Mouse (Mus musculus) G1E-ER4 (cell line): ENCODE results near the gene Ppp1r3e. TPM values are rescaled to one million over a fixed set of nuclear protein-coding genes. Genes with fewer than 3 reads are reported as not detected.

Experiments
- GATA1 ChIP-seq: IDR thresholded peaks from one replicate; pipeline ENCODE4 v1.8.0; 2012; ENCODE audit warnings: low read length, inconsistent platforms
- polyA plus RNA-seq: library from polyadenylated mRNA; stranded (reverse); fragments of >175 nt; gene quantifications from 2 replicates; pipeline ENCODE4 v1.2.3, GENCODE M21; 2012

Ppp1r3e gene
- polyA plus RNA-seq, 1 experiment = 2.3 TPM

DNA sequence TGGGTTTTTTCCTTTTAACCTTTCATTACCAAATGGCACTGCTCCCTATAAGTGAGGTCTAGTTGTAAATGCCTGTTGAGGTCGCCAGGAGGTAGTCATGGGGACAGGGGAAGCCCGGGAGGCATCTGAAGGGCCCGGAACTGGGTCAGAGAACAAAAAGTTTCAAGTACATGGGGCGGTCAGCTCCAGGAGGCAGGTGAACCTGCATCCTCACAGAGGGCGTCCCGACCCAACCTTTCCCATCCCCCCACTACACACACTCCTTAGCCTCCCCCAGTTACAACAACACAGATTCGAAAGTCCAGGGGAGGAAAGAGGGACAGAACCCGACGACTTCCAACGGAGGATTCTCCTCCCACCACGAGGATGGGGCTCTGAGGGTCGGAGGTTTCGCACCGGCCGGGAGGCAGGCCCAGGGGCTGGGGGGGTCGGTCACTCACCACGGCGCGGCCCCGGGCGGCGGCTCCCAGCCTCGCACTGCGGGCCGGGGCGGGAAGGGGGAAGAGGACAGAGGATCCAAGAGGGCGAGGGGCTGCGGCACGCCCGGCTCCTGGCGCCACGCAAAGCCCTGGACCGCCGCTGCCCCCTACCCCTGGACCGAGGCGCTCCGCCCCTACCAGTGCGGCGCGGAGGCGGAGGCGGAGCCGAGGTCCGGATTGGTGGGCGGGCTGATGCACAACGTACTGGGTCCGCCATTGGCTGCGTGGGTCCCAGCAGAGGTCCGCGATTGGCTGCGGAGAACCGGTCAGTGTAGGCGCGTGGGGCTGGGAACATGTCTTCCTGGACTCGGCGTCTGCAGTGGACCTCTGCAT is 13.6 kb downstream of the Ppp1r3e start:
- no peak for TF ChIP-seq GATA1

DNA sequence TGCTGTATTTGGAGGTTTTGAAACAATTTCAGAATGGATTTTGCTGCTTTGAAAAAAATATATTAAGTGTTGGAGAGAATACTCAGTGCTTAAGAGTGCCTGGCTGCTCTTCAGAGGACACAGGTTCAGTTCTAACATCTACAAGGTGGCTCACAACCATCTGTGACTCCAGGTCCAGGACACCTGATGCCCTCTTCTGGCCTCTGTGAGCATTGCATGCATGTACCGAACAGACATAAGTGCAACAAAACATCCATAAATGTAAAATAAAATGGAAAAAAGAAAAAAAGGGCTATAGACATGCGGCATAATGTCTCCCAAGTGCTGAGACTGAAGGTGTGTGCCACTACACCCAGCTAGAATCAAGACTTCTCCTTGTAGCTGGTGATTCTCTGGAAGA is 16.8 kb downstream of the Ppp1r3e start:
- TF ChIP-seq GATA1 = no peak

DNA sequence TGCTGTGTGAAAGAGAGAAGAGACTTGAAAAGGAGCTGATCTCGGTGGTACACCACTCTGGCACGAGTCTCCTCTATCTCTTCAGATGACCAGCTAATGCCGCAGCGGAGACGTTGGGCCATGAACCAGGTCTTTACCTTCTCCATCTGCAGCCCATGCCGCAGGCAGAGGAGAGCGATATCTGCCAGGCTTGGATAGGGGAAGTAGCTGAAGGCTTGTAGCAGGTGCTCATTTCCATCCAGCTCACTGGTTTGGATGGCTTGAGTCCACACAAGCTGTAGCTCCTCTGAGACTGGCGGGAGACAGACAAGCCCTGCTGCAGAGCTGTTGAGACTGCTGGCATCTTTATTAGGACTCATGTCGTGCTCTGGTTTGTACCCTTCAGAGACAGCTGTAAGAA is 19.5 kb downstream of the Ppp1r3e start:
- TF ChIP-seq GATA1 = no peak

DNA sequence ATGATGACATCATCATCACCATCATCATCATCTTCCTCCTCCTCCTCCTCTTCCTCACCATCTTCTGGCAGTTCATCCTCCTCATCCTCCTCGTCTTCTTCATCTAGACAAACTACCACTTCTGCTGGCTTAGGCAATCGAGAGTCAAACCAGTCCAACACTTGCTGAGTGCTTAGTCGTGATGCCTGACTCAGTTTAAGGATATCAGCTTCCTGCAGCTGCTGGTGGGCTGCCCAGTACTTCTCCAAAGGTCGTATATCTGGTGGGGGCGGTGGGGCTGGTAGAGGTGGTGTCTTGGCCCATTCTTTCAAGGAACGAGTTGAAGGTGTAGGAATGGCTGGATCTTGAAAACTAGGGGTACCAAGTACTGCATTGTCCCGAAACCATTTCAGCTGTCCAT is 20.6 kb downstream of the Ppp1r3e start:
- TF ChIP-seq GATA1 = no peak

DNA sequence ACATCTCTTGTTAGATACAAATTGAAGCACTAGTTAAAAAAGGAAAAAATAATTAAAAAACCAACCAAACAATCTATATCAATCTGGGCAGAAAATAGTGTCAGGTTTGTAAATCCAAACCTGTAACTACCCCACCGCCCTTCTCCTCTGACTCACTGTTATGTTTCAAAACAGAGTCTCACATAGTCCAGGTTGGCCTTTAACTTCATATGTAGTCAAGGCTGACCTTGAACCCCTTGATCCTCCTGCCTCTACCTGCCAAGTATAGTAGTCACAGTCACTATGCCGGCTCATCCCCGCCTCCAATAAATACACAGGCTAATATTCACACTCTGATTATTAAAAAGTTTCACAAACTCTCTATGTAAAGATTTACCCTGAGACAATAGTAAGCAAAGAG is 21.6 kb downstream of the Ppp1r3e start:
- no peak for TF ChIP-seq GATA1

DNA sequence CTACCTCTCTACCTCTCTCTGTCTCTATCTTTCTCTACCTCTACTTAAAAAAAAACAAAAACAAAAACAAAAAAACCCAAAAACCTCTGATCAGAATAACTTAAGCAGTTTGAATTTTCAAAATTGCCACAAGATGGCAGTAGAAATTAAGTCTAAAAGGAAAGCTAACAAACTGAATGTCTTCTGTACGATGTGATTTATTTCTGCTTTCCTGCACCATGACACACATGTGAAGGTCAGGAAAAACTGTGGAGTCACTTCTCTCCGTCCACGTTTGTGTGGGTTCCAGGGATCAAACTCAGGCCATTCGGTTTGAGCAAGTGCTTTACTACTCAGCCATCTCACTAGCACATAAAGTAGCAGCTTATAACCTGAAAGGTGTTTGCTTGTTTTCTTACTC is 33.9 kb downstream of the Ppp1r3e start:
- TF ChIP-seq GATA1 = no peak

DNA sequence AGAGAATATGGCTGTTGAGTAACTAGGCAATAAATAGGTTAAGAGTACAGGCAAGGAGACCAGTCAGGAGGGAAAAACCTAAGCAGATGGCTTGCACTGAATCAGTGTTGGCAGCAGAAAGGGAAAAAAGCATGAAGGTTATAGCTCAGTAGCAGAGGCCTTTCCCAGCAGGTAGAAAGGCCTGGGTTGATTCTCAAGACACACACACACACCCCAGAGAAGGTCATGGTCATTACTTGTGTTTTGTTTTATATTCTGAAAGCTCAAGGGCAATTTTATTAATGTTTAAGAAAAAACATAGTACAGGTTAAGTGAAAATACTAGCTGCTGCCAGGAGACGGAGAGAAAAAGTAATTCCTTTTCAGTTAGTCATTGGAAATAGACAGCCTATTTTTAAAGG is 53.6 kb downstream of the Ppp1r3e start:
- TF ChIP-seq GATA1 = no peak

Other genes with a start within 250 kb of the Ppp1r3e start
- not detected in 2 replicates for gene Gm17606, start 236.6 kb downstream of the Ppp1r3e start, polyA plus RNA-seq
- 2.3 and 2.8 TPM in 2 replicates for gene Cdh24, start 236.2 kb downstream of the Ppp1r3e start, polyA plus RNA-seq
- gene 1700123O20Rik, start 191.3 kb downstream of the Ppp1r3e start, polyA plus RNA-seq = 6.6 and 9.8 TPM in 2 replicates
- gene Acin1, start 190.6 kb downstream of the Ppp1r3e start, polyA plus RNA-seq = 516 and 685 TPM in 2 replicates
- not detected in 2 replicates for gene Gm29776, start 178.7 kb downstream of the Ppp1r3e start, polyA plus RNA-seq
- gene Cebpe, start 165.4 kb downstream of the Ppp1r3e start, polyA plus RNA-seq = not detected in 2 replicates
- 79.2 and 81.1 TPM in 2 replicates for gene Slc7a8, start 95.6 kb downstream of the Ppp1r3e start, polyA plus RNA-seq
- gene Rnf212b, start 63.4 kb downstream of the Ppp1r3e start, polyA plus RNA-seq = not detected in 2 replicates
- 1.5 and 1.6 TPM in 2 replicates for gene Homez, start 6.6 kb downstream of the Ppp1r3e start, polyA plus RNA-seq
- gene Bcl2l2, start 5.8 kb upstream of the Ppp1r3e start, polyA plus RNA-seq = 41.2 and 42.5 TPM in 2 replicates
- gene Gm20521, start 5.9 kb upstream of the Ppp1r3e start, polyA plus RNA-seq = 5.5 and 10.3 TPM in 2 replicates
- gene Pabpn1, start 14.9 kb upstream of the Ppp1r3e start, polyA plus RNA-seq = 412 and 528 TPM in 2 replicates
- not detected in 2 replicates for gene Slc22a17, start 35.6 kb upstream of the Ppp1r3e start, polyA plus RNA-seq
- gene Efs, start 48.6 kb upstream of the Ppp1r3e start, polyA plus RNA-seq = 0.04 TPM in 1 of 2 replicates, not detected in the other
- gene Il25, start 55.1 kb upstream of the Ppp1r3e start, polyA plus RNA-seq = not detected in 2 replicates
- not detected in 2 replicates for gene Cmtm5, start 58.7 kb upstream of the Ppp1r3e start, polyA plus RNA-seq
- gene Myh6, start 89.4 kb upstream of the Ppp1r3e start, polyA plus RNA-seq = 0.01 TPM in 1 of 2 replicates, not detected in the other
- gene Gm17428, start 99.4 kb upstream of the Ppp1r3e start, polyA plus RNA-seq = not detected in 2 replicates
- gene Myh7, start 117.1 kb upstream of the Ppp1r3e start, polyA plus RNA-seq = 0.04 and 0.05 TPM in 2 replicates
- 39.2 and 43.5 TPM in 2 replicates for gene Ngdn, start 137.9 kb upstream of the Ppp1r3e start, polyA plus RNA-seq
- 1.9 and 2.3 TPM in 2 replicates for gene Zfhx2, start 214.8 kb upstream of the Ppp1r3e start, polyA plus RNA-seq
- 4.0 and 4.4 TPM in 2 replicates for gene Thtpa, start 217.2 kb upstream of the Ppp1r3e start, polyA plus RNA-seq
- gene Ap1g2, start 229.0 kb upstream of the Ppp1r3e start, polyA plus RNA-seq = 16.8 and 21.9 TPM in 2 replicates
- gene Jph4, start 239.4 kb upstream of the Ppp1r3e start, polyA plus RNA-seq = 0.02 TPM in 1 of 2 replicates, not detected in the other